Mouse (Mus musculus) midbrain, postnatal 0 days (tissue): Measurements from ENCODE around the gene Lelp1. TPM values are rescaled to one million over a fixed set of nuclear protein-coding genes. Genes with fewer than 3 reads are reported as not detected.

Experiments used
- ATAC-seq: fragments of 200-750 bp; cut with Nextera tagmentation; 2 replicates; pipeline ENCODE4 v1.8.0; 2017; ENCODE audit warnings: moderate number of reproducible peaks, mild to moderate bottlenecking, moderate TSS enrichment, moderate library complexity; ENCODE audit not compliant: low FRiP score
- DNase-seq: peaks from one replicate; pipeline ENCODE4 v3.0.0-alpha.2; 2015; ENCODE audit warnings: low spot score
- H3K27ac ChIP-seq: fragments of 300-500 bp; sonication (generic); 2 replicates; pipeline ENCODE4 v1.5.1; 2014; ENCODE audit warnings: low read depth, mild to moderate bottlenecking, low read length, mixed read lengths
- H3K27me3 ChIP-seq: fragments of 300-500 bp; sonication (generic); 2 replicates; pipeline ENCODE4 v1.6.1; 2014; ENCODE audit warnings: low read length, control low read depth, mixed read lengths; ENCODE audit not compliant: insufficient read depth
- H3K36me3 ChIP-seq: fragments of 300-500 bp; sonication (generic); 2 replicates; pipeline ENCODE4 v1.6.1; 2014; ENCODE audit warnings: low read length, control low read depth, mixed read lengths; ENCODE audit not compliant: insufficient read depth
- H3K4me1 ChIP-seq: fragments of 300-500 bp; sonication (generic); 2 replicates; pipeline ENCODE4 v1.6.1; 2014; ENCODE audit warnings: mild to moderate bottlenecking, control low read depth, antibody characterized with exemption, low read length, mixed read lengths; ENCODE audit not compliant: insufficient read depth
- H3K4me2 ChIP-seq: fragments of 300-500 bp; sonication (generic); 2 replicates; pipeline ENCODE4 v1.6.1; 2014; ENCODE audit warnings: low read depth, mild to moderate bottlenecking, low read length, mixed read lengths; ENCODE audit not compliant: poor library complexity, severe bottlenecking
- H3K4me3 ChIP-seq: fragments of 300-500 bp; sonication (generic); 2 replicates; pipeline ENCODE4 v1.5.1; 2014; ENCODE audit warnings: low read depth, mild to moderate bottlenecking, low read length, moderate library complexity
- H3K9ac ChIP-seq: fragments of 300-500 bp; sonication (generic); replicated peaks from 2 replicates; pipeline ENCODE4 v1.6.1; 2014; ENCODE audit warnings: mild to moderate bottlenecking, low read length, moderate library complexity, mixed read lengths; ENCODE audit not compliant: poor library complexity, severe bottlenecking
- H3K9me3 ChIP-seq: fragments of 300-500 bp; sonication (generic); 2 replicates; pipeline ENCODE4 v1.6.1; 2016; ENCODE audit warnings: low read length, control low read depth
- CTCF ChIP-seq: IDR thresholded peaks from 2 replicates; pipeline ENCODE4 v1.5.1; 2016; ENCODE audit warnings: antibody characterized with exemption, mild to moderate bottlenecking
- WGBS: fragments of 180-500 bp; shearing (Covaris S2); extraction: QIAGEN DNeasy Blood & Tissue Kit; methylation state at CpG from one replicate; pipeline ENCODE4 v1.1.7; 2014; 5-methylcytosine and 5-hydroxymethylcytosine counted together
- polyA plus RNA-seq: library from polyadenylated mRNA; unstranded; fragments of >200 nt; fragmentation: Nextera tagmentation; extraction: Ambion mirVana; gene quantifications from 2 replicates; pipeline ENCODE4 v1.2.1, GENCODE M21; 2015
- total RNA-seq: library from RNA; depleted of rRNA; stranded (reverse); fragments of >200 nt; gene quantifications from 2 replicates; pipeline ENCODE4 v1.2.3, GENCODE M21; 2014; rRNA removed

Gene Lelp1
- not detected in 2 replicates for total RNA-seq
- not detected in 2 replicates for polyA plus RNA-seq

DNA sequence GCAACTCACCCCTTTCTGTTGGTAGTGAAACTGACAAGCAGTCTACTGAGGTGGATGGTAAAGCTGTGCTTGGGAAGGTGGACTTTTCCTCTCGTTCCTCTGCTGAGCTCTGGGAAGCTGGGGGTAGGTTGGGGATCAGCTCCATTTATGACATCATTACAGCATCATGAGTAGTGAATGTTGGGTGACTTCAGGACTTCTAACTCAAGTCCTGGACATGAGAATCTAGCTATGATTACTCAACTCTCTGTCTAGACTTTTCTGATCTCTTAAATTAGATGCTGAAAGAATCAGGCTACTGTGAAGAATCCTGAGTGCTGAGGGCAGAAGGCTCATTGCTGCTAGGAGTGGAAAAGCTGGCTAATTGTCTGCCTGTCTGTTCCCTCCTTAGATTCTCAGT lies at the start of gene Lelp1:
Gene Lelp1, minus strand, starts transcription at position 101 of the 400 bp plus-strand sequence.
- Histone ChIP-seq H3K4me3 (no peak within 1 kb of the TSS), H3K4me2 (no peak within 1 kb of the TSS), H3K27ac (no peak within 1 kb of the TSS), H3K4me1 (no peaks in the 10 kb centered on the region), H3K27me3 (no peaks in the 10 kb centered on the region), H3K9me3 (no peaks in the 10 kb centered on the region), H3K36me3 (no peaks in the 10 kb centered on the region), H3K9ac (no peak within 1 kb of the TSS)
- 84% methylated on average over 1 of the region's 1 CpGs for WGBS
- DNase-seq (no peak), ATAC-seq (no peak)
- TF ChIP-seq CTCF, result no peak

DNA sequence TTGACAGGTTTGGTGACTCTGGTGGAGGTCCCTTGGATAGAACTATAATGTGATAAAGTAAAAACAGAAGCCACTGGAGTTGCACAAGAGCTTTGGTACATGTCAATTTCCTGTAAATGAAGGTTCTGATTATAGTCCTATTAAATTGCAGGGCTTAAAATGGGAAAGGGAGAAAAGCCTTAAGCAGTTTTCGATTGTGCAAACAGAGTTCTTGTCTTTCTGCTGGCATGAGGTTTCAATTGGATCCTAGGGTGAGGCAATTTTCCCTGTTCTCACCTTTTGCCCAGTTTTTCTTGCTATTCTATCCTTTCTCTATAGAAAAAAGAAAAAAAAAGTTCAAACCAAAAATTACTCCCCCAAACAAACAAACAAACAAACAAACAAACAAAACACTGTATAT lies 34.3 kb upstream of the Lelp1 start:
- Histone ChIP-seq H3K9ac (no peak overlapping the region), H3K27ac (no peak overlapping the region), H3K36me3 (no peaks in the 10 kb centered on the region), H3K4me2 (no peak overlapping the region), H3K4me3 (no peak overlapping the region), H3K4me1 (no peaks in the 10 kb centered on the region), H3K27me3 (no peaks in the 10 kb centered on the region), H3K9me3 (no peaks in the 10 kb centered on the region)
- WGBS, result 68% methylated on average over 1 of the region's 1 CpGs
- DNase-seq (no peak), ATAC-seq (no peak)
- TF ChIP-seq CTCF, result no peak

DNA sequence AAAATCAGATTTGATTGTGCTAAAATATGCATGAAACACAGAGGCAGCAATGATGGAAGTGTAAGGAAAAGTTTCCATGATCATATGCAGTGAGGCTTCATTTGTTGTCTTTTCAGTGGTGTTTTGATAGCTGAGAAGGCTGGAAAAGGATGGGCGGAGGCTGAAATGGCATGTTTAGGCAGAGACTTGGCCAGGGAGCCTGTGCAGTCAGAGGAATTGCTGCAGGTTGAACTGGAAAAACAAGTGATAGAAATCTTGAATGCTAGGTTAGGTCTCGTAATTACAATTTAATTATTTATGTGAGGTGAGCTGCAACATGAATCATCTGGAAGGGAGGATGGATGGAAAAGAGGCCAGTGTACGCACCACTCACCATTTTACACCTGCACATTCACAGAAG lies 27.3 kb upstream of the Lelp1 start:
- no peaks in the 10 kb centered on the region for H3K9me3 ChIP-seq
- no peaks in the 10 kb centered on the region for H3K4me1 ChIP-seq
- WGBS, result 91% methylated on average over 3 of the region's 3 CpGs
- H3K4me2 ChIP-seq, result no peak overlapping the region
- DNase-seq, result no peak
- H3K36me3 ChIP-seq, result no peaks in the 10 kb centered on the region
- no peak for TF ChIP-seq CTCF
- no peak overlapping the region for H3K27ac ChIP-seq
- no peak overlapping the region for H3K9ac ChIP-seq
- no peak overlapping the region for H3K4me3 ChIP-seq
- ATAC-seq, result no peak
- no peaks in the 10 kb centered on the region for H3K27me3 ChIP-seq

DNA sequence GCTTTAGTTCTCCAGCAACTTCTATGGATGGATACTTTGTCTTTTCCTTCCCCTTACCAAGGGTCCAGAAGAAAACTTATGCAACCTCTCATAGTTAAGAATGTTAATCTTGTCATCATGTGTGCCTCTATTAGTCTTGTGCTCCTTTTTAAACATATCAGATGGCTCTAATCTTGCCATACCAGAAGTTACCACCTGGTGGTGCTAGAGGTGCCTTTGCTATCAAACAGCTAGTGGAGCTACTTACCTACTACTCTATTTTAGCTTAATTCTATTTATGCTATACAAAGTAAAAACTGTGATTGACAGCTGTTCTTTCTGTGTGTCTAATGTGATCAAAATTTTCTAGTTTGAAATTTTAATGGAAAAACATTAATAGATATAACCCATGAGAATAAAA lies 10.8 kb upstream of the Lelp1 start:
- Histone ChIP-seq H3K9me3 (no peaks in the 10 kb centered on the region), H3K27me3 (no peaks in the 10 kb centered on the region), H3K4me1 (no peaks in the 10 kb centered on the region), H3K4me2 (no peak overlapping the region), H3K9ac (no peak overlapping the region), H3K4me3 (no peak overlapping the region), H3K36me3 (no peaks in the 10 kb centered on the region), H3K27ac (no peak overlapping the region)
- DNase-seq (peak; percentile 79), ATAC-seq (no peak)
- peak; percentile 90 for TF ChIP-seq CTCF

DNA sequence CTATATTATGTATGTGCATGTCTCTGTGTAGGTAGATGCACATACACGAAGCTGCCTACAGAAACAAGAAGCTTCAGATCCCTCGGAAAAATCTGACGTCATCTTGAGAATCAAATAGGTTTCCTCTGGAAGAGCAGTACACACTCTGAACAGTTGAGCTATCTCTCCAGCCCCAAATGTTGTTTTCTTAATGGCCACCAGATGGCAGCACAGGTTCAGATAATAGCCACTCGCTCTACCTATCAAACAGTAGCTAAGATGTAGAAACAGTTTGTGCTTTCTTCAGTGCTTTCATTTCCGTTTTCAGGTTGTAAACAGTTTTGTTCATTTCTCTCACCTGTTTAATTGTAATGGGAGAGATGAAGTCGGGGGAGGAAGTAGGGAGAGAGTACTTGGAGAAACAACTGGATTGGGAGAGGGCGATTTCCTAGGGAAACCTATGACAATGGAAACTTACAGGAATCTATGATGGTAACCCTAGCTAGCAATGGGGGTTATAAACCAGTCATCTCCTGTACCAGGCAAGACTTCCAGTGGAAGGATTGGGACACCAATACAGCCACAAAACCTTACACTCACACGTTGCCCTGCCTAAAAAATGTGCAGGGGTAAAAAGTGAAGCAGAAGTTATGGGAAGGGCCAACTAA lies 8.2 kb upstream of the Lelp1 start:
- Histone ChIP-seq H3K27ac (no peak overlapping the region), H3K27me3 (no peaks in the 10 kb centered on the region), H3K4me2 (peak overlapping the region; percentile 9; the same call in 1 of the 2 replicates), H3K36me3 (no peaks in the 10 kb centered on the region), H3K4me3 (no peak overlapping the region), H3K9ac (no peak overlapping the region), H3K9me3 (no peaks in the 10 kb centered on the region), H3K4me1 (no peaks in the 10 kb centered on the region)
- TF ChIP-seq CTCF, result peak; percentile 93
- ATAC-seq, result peak; percentile 93
- peak; percentile 91 for DNase-seq
- WGBS, result 23% methylated on average over 8 of the region's 8 CpGs

DNA sequence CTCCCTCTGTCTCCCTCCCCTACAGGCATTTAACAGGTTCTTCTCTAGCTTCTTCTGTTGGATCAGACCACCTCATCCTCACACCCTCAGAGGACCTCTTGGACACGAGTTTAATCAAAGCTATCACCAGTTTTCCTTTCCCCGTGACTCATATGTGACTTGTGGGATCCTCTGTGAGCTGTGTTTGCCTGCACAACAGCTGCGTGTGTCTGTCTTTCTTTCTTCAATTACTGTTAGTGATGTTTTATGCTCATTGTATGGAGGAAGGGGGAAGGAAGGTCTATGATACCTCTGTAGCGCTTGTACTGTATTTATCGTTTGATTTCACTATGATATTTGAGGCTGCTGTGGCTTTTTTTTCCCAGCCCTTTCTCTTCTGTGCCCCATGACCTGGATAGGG lies 5.4 kb upstream of the Lelp1 start:
- Histone ChIP-seq H3K36me3 (no peaks in the 10 kb centered on the region), H3K27me3 (no peaks in the 10 kb centered on the region), H3K9ac (no peak overlapping the region), H3K4me2 (no peak overlapping the region), H3K27ac (no peak overlapping the region), H3K9me3 (no peaks in the 10 kb centered on the region), H3K4me3 (no peak overlapping the region), H3K4me1 (no peaks in the 10 kb centered on the region)
- no peak for TF ChIP-seq CTCF
- ATAC-seq (no peak), DNase-seq (no peak)
- WGBS, result 81% methylated on average over 5 of the region's 5 CpGs
